Mouse (Mus musculus) MEL (cell line): ENCODE measurements around the gene Gimap3.

Experiments used
- MAX ChIP-seq: IDR thresholded peaks from 2 replicates; pipeline ENCODE4 v1.6.1; 2011; ENCODE audit warnings: low read length, improper control_type of control experiment
- MXI1 ChIP-seq: IDR thresholded peaks from 2 replicates; pipeline ENCODE4 v1.6.1; 2011; ENCODE audit warnings: mild to moderate bottlenecking, low read depth, low read length, improper control_type of control experiment
- ZNF384 ChIP-seq: IDR thresholded peaks from 2 replicates; pipeline ENCODE4 v1.6.1; 2012; ENCODE audit warnings: low read depth, mild to moderate bottlenecking, inconsistent platforms, low read length, improper control_type of control experiment

DNA sequence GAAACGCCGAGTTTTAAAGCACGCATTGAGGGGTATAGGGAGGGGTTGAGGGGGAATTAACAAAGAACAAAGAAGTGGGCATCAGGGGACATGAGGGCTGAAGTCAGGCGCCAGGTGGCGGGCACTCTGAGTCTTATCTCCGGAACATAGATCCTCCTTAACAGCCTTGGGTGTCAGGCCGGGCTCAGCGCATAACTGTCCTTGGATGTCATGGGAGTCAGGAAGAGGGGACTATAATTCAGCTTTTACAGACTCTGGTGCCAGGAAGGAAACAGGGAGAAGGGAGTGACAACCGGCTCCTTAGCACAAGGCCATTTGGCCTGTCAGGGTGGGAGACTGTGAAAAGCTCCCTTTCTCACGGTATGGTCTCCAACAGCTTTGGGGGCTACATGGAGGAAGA is 6.2 kb downstream of the Gimap3 start:
- TF ChIP-seq MAX (no peak), MXI1 (no peak), ZNF384 (no peak)
